Mouse (Mus musculus) right cerebral cortex, adult 2 months (tissue): ENCODE data around the gene March8.
"Not testable (repeated sequence)": the region's sequence is repeated elsewhere in the genome, so short reads cannot be mapped to it uniquely, and the experiment has no call there.

Experiments
- DNase-seq, 2 experiments: peaks; one replicate each; pipeline ENCODE4 v3.0.0; 2021 to 2022; ENCODE audit warnings: low spot score in 2 of 2

The March8 gene

DNA sequence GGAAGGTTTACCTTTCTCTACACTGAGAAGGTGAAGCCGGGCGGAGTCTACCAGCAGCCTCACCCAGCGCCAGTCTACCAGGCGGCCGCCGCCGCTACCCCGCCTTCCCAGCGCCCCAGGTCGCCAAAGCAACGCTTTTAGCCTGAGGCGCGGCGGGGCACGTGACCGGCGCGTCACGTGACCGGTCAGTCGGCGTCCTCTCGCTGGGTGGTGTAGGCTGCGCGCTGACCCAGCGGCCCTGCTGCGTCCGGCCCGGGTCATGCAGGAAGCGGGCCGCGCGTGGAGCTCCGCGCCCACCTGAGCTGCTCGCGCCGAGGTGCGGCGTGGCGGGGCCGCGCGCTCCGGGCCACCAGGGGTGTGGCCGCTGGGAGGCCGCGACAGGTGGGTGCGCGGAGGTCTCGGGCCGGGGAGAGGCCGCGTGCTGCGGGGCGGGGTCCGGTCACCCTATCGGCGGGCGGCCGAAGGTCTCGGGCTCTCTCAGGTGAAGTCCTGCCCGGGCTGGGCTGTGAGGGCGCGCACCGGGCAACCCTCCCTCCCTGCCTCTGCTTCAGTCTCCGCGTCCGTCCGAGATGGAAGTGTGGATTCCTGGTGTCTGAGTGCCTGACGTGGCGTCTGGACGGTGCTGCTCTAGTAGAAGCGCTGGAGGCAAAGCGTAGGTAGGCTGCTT, at the start of gene March8:
TSS of gene March8 (plus strand) at position 190 of the 667 bp plus-strand sequence.
- peak; percentile 80 to 87 for DNase-seq

- DNase-seq = no peak
These were observed 26.4 kb upstream of the March8 start for GRCm38 (mm10) chr6:116311411-116311810.

GRCm38 (mm10) chr6:116319259-116319658, 18.6 kb upstream of the March8 start:
- no peak for DNase-seq

DNA sequence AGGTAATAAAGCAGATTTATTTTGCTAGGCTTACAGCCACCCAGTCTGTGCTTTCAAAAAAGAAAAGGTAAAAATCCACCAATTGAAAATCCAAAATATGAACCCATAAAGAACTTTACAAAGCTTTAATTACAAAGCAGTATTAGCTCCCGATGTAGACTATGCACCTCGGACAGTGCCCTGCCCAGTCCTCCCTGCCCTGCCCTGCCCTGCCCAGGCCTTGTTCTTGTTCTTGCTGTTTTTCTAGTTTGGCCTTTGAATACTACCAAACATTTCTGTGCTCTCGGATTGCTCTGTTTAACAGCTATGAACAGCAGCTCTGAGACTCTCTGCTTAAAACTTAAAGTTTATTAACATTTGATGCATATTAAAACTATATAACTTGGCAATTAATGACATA, 11.2 kb upstream of the March8 start:
- no peak for DNase-seq

DNA sequence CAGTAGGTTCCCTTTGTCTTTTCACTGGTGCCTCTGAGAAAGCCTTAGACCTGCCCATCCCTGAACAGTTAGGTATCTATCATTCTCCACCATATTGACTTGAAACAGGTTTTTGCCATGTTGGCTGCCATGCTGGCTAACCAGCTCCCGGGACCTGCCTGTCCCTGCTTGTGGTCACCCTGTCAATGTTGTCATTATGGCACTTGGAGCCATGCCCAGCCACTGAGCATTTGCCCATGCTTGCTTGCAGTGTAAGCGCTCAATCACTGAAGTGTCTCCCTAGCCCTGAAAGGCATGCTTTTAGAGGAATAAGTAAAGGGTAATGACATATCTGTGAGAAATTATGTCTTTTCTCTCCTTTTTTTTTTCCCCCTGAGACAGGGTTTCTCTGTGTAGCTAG, 6.4 kb upstream of the March8 start:
- DNase-seq = no peak

DNA sequence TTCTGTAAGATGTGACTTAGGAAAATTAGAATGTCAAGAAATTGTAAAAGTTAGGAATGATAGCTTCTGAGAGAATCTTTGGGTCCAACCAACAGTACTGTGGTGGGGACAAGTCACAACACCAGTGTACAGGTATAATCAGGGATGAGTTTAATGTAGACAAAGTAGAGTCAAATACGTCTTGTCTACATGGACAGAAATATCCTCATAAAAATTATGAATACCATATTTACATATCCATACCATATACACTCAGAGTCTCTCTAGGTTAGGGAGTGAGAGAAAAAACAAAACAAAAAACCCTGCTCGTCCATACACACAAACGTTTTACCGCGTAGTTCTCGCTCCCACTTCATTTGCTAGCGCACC, 374 bp upstream of the March8 start:
- DNase-seq = no peak

DNA sequence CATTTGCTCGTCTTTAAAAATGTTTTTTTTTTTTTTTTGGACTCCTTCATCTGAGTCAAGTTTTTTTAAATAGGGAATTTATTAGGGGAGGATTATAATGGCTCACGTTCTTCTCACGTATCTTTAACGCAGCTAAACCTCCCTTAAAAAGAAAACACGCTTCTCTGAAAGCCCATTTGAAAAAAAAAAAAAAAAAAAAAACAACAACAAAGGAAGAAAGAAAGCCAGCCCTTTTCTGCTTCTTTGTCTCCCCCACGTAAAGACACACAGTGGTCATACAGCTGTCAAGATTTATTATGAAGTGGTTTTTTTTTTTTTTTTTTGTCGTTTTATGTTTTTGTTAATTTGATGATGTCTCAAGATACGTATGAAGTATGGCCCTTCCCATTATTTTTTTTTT, 696 bp downstream of the March8 start:
- DNase-seq = no peak

DNA sequence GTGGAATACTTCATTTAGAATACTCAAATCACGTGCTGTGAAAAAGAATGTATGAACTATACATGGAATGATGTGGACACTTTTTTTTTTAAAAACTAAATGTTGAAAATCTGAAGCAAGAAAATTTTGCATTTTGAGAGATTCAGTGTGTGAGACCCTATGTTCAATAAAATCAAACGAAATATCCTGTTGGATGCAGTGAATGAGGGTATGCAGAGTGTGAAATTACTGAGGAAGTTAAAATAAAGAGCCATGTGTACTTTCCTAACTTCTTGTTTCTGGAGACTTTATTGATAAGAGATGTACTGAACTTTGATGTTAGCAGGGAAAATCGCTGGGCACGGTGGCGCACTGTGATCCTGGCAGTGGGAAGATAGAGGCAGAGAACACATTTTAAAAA, 1.3 kb downstream of the March8 start:
- DNase-seq = no peak

- DNase-seq = no peak
These were observed 2.7 kb downstream of the March8 start for GRCm38 (mm10) chr6:116340521-116340920.

DNA sequence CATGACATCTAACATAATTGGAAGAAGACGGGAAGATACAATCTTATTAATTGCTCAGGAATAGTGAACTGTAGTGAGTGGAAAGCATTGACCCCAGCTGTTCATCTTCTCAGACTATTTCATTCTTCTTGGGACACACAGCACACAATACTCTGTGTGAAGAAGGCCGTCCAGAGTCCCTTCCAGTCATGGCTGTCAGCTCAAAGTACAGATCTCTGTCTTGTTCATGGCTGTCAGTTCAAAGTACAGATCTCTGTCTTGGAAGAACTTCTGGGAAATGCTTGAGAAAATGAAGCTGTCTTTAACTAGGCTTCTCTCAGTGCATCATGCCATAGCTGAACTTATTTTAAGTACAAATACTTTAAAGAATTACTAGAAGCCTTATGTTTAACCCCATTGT, 10.1 kb downstream of the March8 start:
- DNase-seq = no peak

GRCm38 (mm10) chr6:116349997-116350396, 12.2 kb downstream of the March8 start:
- DNase-seq = no peak

DNA sequence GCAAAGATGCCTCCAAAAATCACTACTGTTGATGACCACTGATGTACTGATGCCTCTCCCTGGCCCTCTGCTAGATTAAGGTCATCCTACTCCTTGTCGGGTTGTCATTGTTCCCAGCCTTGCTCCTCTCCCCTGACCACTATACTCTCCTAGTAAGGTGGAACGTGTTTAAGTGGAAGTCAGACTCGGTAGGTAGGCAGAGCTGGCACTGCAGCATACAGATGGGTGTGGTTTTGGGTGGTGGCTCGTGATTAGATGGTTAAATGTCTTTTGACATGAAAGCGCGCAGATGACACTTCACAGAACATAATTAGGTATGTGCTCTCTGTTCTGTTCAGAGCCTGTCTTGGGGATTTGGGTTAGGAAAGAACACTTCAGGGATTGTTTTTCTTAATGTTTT, 12.8 kb downstream of the March8 start:
- no peak for DNase-seq

- DNase-seq = no peak
These were observed 13.7 kb downstream of the March8 start for GRCm38 (mm10) chr6:116351534-116351933.

GRCm38 (mm10) chr6:116353428-116353827, 15.6 kb downstream of the March8 start:
- no peak for DNase-seq

DNA sequence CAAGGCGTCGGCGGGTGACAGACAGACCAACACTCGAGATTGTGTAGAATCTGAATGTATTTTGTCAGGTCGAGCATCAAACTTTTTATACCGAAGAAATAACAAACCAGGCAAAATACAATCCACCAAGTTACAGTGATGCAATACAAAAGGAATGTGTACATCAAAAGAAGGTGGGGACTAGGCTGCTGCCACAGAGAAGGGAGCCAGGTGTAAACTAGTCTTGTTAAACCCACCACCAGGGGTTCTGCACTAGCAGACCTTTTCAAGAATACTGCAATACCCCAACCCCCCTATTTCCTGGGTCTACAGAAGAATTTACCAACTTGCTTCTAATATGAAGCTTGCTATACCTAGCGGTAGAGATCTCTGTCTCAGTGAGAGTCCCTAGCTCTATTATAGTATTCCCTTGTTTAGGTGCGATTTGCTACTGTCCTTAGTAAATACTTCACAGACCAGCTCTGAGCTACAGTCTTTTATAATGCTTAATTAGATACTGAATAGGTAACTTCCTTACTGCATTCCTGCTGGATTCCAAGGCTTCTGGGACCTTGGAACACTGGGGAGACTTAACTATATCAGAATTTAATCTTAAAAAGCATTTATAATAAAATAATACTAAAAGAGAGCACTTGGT, 18.6 kb downstream of the March8 start:
- not testable (repeated sequence) for DNase-seq

GRCm38 (mm10) chr6:116356948-116357325, 19.1 kb downstream of the March8 start:
- DNase-seq = peak; percentile 16 to 25

- no peak for DNase-seq
These were observed 20.2 kb downstream of the March8 start for GRCm38 (mm10) chr6:116358056-116358455.

DNA sequence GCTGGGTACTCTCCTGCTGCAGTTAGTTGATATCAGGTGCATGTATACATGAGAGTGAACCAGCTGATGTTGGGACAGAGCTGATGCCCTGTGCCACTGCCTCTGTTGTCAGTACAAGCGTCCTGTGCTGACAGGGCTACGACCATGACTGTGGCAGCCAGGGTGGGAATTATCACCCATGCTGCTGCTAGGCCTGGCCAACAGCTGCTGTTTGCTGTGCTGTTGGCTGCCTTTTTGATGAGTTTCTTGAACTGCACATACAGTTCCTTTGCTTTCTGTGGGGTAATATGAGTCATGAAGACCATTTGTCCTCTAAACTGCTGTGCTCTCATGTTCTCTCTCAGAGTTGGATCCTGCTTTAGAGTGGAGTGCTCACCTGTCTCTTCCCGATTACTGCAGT, 21.4 kb downstream of the March8 start:
- DNase-seq = no peak

DNA sequence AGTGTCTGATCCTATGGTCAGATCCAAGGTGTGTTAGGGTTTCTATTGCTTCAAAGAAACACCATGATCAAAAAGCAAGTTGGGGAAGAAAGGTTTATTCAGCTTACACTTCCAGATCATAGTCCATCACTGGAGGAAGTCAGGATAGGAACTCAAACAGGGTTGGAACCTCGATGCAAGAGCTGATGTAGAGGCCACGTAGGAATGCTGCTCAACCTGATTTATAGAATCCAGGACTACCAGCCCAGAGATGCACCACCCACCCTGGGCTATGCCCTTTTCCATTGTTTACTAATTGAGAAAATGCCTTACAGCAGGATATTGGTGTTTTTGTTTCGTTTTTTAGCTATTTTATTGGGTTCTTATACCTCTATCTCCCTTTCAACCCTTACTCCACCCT, 23.6 kb downstream of the March8 start:
- DNase-seq = no peak

- DNase-seq = no peak
These were observed 24.2 kb downstream of the March8 start for GRCm38 (mm10) chr6:116361993-116362392.

GRCm38 (mm10) chr6:116367971-116368370, 30.1 kb downstream of the March8 start:
- DNase-seq = no peak

DNA sequence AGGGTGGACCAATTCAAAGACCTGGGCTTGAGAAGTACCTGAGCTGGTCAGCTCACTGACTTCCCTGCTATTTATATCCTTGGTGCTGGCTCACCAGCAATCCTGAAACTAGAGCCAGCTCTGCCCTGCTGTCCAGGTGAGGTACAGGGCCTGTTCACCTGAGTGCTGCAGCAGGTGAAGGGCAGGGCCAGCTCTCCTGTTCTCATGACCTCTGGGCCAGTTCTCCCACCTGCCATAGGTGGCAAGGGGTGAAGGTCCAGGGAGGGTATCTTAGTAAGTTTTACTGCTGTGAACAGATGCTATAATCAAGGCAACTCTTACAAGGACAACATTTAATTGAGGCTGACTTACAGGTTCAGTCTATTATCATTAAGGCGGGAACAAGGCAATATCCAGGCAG, 32.0 kb downstream of the March8 start:
- no peak for DNase-seq

- no peak for DNase-seq
These were observed 32.6 kb downstream of the March8 start for GRCm38 (mm10) chr6:116370216-116370976.
